Mouse (Mus musculus) limb, embryonic 13.5 days (tissue): ENCODE measurements around the gene Paxbp1. TPM values are rescaled to one million over a fixed set of nuclear protein-coding genes. Genes with fewer than 3 reads are reported as not detected.

Source experiments
- ATAC-seq: fragments of 200-750 bp; cut with Nextera tagmentation; 2 replicates; pipeline ENCODE4 v1.8.0; 2017; ENCODE audit warnings: low read depth, moderate number of reproducible peaks, moderate TSS enrichment; ENCODE audit not compliant: low FRiP score
- H3K27ac ChIP-seq: fragments of 300-500 bp; sonication (generic); 2 replicates; pipeline ENCODE4 v1.5.1; 2015; ENCODE audit warnings: inconsistent platforms, mild to moderate bottlenecking, moderate library complexity
- H3K27me3 ChIP-seq: fragments of 300-500 bp; sonication (generic); 2 replicates; pipeline ENCODE4 v1.6.1; 2015; ENCODE audit warnings: mild to moderate bottlenecking, inconsistent platforms
- H3K36me3 ChIP-seq: fragments of 300-500 bp; sonication (generic); 2 replicates; pipeline ENCODE4 v1.6.1; 2015; ENCODE audit warnings: inconsistent platforms, mild to moderate bottlenecking, moderate library complexity
- H3K4me1 ChIP-seq: fragments of 300-500 bp; sonication (generic); 2 replicates; pipeline ENCODE4 v1.6.1; 2015; ENCODE audit warnings: inconsistent platforms
- H3K4me2 ChIP-seq: fragments of 300-500 bp; sonication (generic); replicated peaks from 2 replicates; pipeline ENCODE4 v1.6.1; 2015; ENCODE audit warnings: inconsistent platforms, mild to moderate bottlenecking, moderate library complexity
- H3K4me3 ChIP-seq: fragments of 300-500 bp; sonication (generic); 2 replicates; pipeline ENCODE4 v1.5.1; 2015; ENCODE audit warnings: moderate library complexity, mild to moderate bottlenecking, inconsistent platforms
- H3K9ac ChIP-seq: fragments of 300-500 bp; sonication (generic); 2 replicates; pipeline ENCODE4 v1.6.1; 2015; ENCODE audit warnings: mild to moderate bottlenecking, inconsistent platforms
- H3K9me3 ChIP-seq: fragments of 300-500 bp; sonication (generic); 2 replicates; pipeline ENCODE4 v1.6.1; 2016; ENCODE audit warnings: inconsistent platforms
- WGBS: fragments of 180-500 bp; shearing (Covaris S2); methylation state at CpG from one replicate; pipeline ENCODE4 v1.1.7; 2015; 5-methylcytosine and 5-hydroxymethylcytosine counted together
- polyA plus RNA-seq: library from polyadenylated mRNA; unstranded; fragments of >200 nt; fragmentation: Nextera tagmentation; extraction: Ambion mirVana; gene quantifications from 2 replicates; pipeline ENCODE4 v1.2.1, GENCODE M21; 2015

Gene Paxbp1
- polyA plus RNA-seq, 1 experiment from 2014 or later = 72.3 TPM

GRCm38 (mm10) chr16:91043461-91044248 is 688 bp downstream of the Paxbp1 start:
- ATAC-seq = peak; percentile 68
- peak overlapping the region; percentile 97 for H3K27ac ChIP-seq
- H3K4me3 ChIP-seq = peak overlapping the region; percentile 98
- peaks cover 20% of the 10 kb centered on the region for H3K4me1 ChIP-seq
- no peaks in the 10 kb centered on the region for H3K9me3 ChIP-seq
- WGBS = under 1% methylated on average over 49 of the region's 63 CpGs
- peak overlapping the region; percentile 94 for H3K9ac ChIP-seq
- H3K27me3 ChIP-seq = no peaks in the 10 kb centered on the region
- H3K36me3 ChIP-seq = peaks cover 20% of the 10 kb centered on the region
- H3K4me2 ChIP-seq = peak overlapping the region; percentile 78

GRCm38 (mm10) chr16:91042640-91043039 is 1.7 kb downstream of the Paxbp1 start:
- Histone ChIP-seq H3K9ac (peak overlapping the region; percentile 69), H3K4me2 (peak overlapping the region; percentile 78), H3K27ac (no peak overlapping the region), H3K4me3 (peak overlapping the region; percentile 98), H3K9me3 (no peaks in the 10 kb centered on the region), H3K36me3 (peaks cover 30% of the 10 kb centered on the region), H3K27me3 (no peaks in the 10 kb centered on the region), H3K4me1 (peaks cover 20% of the 10 kb centered on the region)
- 66% methylated on average over 1 of the region's 1 CpGs for WGBS
- ATAC-seq = no peak

GRCm38 (mm10) chr16:91035866-91036265 is 8.5 kb downstream of the Paxbp1 start:
- Histone ChIP-seq H3K27me3 (no peaks in the 10 kb centered on the region), H3K4me1 (no peaks in the 10 kb centered on the region), H3K4me3 (no peak overlapping the region), H3K27ac (no peak overlapping the region), H3K36me3 (peaks cover 81% of the 10 kb centered on the region), H3K9ac (no peak overlapping the region), H3K9me3 (no peaks in the 10 kb centered on the region), H3K4me2 (no peak overlapping the region)
- 90% methylated on average over 10 of the region's 10 CpGs for WGBS
- no peak for ATAC-seq

DNA sequence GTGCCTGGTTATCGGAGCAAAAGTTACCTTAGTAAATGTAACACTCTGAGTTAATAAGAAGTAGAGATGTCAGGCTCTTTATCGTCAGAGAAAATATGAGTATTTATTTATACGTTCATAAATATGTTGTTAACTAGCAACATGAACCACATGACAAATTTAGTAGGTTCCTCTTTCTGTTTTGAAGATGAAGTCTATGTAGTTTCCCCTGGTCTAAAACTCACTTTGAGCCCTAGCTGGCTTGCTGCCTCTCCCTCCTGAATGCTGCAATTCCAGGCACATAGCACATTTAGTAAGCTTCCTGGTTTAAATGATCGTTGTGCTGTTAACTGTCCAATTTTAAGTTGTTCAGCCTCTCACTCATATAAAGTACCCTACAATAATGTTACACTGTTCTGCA is 13.6 kb downstream of the Paxbp1 start:
- H3K4me2 ChIP-seq = no peak overlapping the region
- H3K27ac ChIP-seq = no peak overlapping the region
- WGBS = 87% methylated on average over 4 of the region's 4 CpGs
- H3K4me1 ChIP-seq = no peaks in the 10 kb centered on the region
- no peaks in the 10 kb centered on the region for H3K9me3 ChIP-seq
- H3K9ac ChIP-seq = no peak overlapping the region
- H3K27me3 ChIP-seq = no peaks in the 10 kb centered on the region
- no peak overlapping the region for H3K4me3 ChIP-seq
- ATAC-seq = no peak
- H3K36me3 ChIP-seq = peaks cover 88% of the 10 kb centered on the region

- Histone ChIP-seq H3K36me3 (peaks cover 90% of the 10 kb centered on the region), H3K27ac (no peak overlapping the region), H3K9ac (no peak overlapping the region), H3K27me3 (no peaks in the 10 kb centered on the region), H3K4me3 (no peak overlapping the region), H3K9me3 (no peaks in the 10 kb centered on the region), H3K4me2 (no peak overlapping the region), H3K4me1 (no peaks in the 10 kb centered on the region)
- WGBS = 89% methylated on average over 2 of the region's 2 CpGs
- ATAC-seq = no peak
Measured at GRCm38 (mm10) chr16:91029901-91030300, 14.4 kb downstream of the Paxbp1 start.

DNA sequence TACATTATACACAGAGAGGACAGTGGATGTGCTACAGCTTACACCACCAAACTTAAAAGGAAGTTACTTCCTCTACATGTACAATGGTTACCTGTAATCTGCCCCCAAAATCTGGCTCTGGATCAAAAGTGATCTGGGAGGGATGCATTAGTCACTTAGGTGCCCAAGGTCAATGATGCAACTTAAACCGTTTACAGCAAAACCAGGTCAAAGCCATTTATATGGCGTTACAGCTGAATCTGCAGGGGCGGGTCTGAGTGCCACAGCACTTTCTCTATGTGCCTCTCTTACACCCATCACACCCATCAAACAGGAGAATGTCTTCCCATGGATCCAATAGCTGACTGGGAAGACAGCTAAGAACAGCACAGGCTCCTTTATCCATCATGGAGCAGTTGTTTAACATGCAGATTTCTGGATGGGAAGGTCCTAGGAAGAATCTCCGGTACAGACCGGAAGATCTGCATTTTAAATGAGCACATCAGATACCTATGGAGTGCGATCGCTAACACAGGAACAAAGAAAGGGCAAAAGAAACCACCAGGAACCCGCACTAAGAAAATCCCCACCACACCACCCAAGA is 15.1 kb downstream of the Paxbp1 start:
- 96% methylated on average over 8 of the region's 8 CpGs for WGBS

GRCm38 (mm10) chr16:91026290-91026689 is 18.1 kb downstream of the Paxbp1 start:
- no peaks in the 10 kb centered on the region for H3K4me1 ChIP-seq
- peaks cover 88% of the 10 kb centered on the region for H3K36me3 ChIP-seq
- 0 out of 2 replicates have a peak, but pooled peaks cover 4% of the 10 kb centered on the region for H3K9me3 ChIP-seq
- H3K4me3 ChIP-seq = no peak overlapping the region
- H3K4me2 ChIP-seq = no peak overlapping the region
- no peak for ATAC-seq
- no peak overlapping the region for H3K27ac ChIP-seq
- H3K9ac ChIP-seq = no peak overlapping the region
- H3K27me3 ChIP-seq = no peaks in the 10 kb centered on the region
- WGBS = 88% methylated on average over 4 of the region's 4 CpGs

More for the DNA sequence above, 15.1 kb downstream of the Paxbp1 start:
- Histone ChIP-seq H3K9me3 (no peaks in the 10 kb centered on the region), H3K9ac (no peak overlapping the region), H3K36me3 (peaks cover 91% of the 10 kb centered on the region), H3K27ac (no peak overlapping the region), H3K4me1 (no peaks in the 10 kb centered on the region), H3K4me3 (no peak overlapping the region), H3K27me3 (no peaks in the 10 kb centered on the region), H3K4me2 (no peak overlapping the region)
- ATAC-seq = no peak

GRCm38 (mm10) chr16:91023384-91023783 is 21.0 kb downstream of the Paxbp1 start:
- Histone ChIP-seq H3K4me3 (no peak overlapping the region), H3K27ac (no peak overlapping the region), H3K9me3 (0 out of 2 replicates have a peak, but pooled peaks cover 4% of the 10 kb centered on the region), H3K4me1 (no peaks in the 10 kb centered on the region), H3K36me3 (peaks cover 94% of the 10 kb centered on the region), H3K9ac (no peak overlapping the region), H3K27me3 (no peaks in the 10 kb centered on the region), H3K4me2 (no peak overlapping the region)
- ATAC-seq = no peak
- 86% methylated on average over 1 of the region's 1 CpGs for WGBS

DNA sequence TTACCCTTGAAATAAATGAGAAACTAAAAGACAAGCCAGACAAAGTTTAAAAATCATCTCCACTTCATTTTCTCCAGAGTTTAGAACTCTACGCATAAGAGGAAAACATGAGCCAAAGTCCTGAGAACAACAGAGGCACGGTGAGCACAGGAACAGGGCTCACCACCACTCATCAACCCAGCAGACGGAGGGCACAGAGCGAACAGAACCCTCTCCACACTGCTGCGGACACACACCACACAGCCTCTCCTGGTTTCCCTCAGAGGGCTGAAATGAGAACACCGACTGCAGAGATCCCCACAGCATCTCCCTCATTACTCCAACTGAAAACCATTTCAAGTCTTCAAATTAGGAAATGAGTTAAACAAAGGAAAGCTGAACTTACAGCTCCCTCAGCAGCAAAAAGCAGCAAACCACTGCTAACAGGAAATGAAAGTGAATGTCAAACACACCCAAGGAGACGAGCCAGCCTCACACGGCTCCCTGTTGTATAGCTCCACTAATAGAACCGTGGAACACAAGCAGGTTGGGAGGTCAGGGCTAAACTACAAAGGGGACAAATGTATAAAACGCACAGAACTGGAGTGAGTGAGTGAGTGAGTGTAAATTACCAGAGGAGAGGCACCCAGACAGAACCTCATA is 23.4 kb downstream of the Paxbp1 start:
- Histone ChIP-seq H3K9me3 (0 out of 2 replicates have a peak, but pooled peaks cover 4% of the 10 kb centered on the region), H3K4me2 (no peak overlapping the region), H3K27me3 (no peaks in the 10 kb centered on the region), H3K36me3 (peaks cover 89% of the 10 kb centered on the region), H3K27ac (no peak overlapping the region), H3K4me1 (no peaks in the 10 kb centered on the region), H3K4me3 (no peak overlapping the region), H3K9ac (no peak overlapping the region)
- no peak for ATAC-seq
- WGBS = 93% methylated on average over 10 of the region's 10 CpGs

GRCm38 (mm10) chr16:91019476-91019875 is 24.9 kb downstream of the Paxbp1 start:
- no peak overlapping the region for H3K27ac ChIP-seq
- no peaks in the 10 kb centered on the region for H3K4me1 ChIP-seq
- H3K9ac ChIP-seq = no peak overlapping the region
- H3K4me2 ChIP-seq = no peak overlapping the region
- no peak overlapping the region for H3K4me3 ChIP-seq
- H3K36me3 ChIP-seq = peaks cover 86% of the 10 kb centered on the region
- no peaks in the 10 kb centered on the region for H3K27me3 ChIP-seq
- ATAC-seq = no peak
- H3K9me3 ChIP-seq = 0 out of 2 replicates have a peak, but pooled peaks cover 4% of the 10 kb centered on the region
- 97% methylated on average over 4 of the region's 4 CpGs for whole genome bisulfite sequencing

GRCm38 (mm10) chr16:91015761-91016160 is 28.6 kb downstream of the Paxbp1 start:
- Histone ChIP-seq H3K36me3 (peaks cover 65% of the 10 kb centered on the region), H3K4me3 (no peak overlapping the region), H3K9ac (no peak overlapping the region), H3K4me2 (no peak overlapping the region), H3K4me1 (peaks cover 7% of the 10 kb centered on the region; the same call in 1 of the 2 replicates), H3K27me3 (no peaks in the 10 kb centered on the region), H3K9me3 (no peaks in the 10 kb centered on the region), H3K27ac (no peak overlapping the region)
- ATAC-seq = no peak
- WGBS = 90% methylated on average over 4 of the region's 4 CpGs

DNA sequence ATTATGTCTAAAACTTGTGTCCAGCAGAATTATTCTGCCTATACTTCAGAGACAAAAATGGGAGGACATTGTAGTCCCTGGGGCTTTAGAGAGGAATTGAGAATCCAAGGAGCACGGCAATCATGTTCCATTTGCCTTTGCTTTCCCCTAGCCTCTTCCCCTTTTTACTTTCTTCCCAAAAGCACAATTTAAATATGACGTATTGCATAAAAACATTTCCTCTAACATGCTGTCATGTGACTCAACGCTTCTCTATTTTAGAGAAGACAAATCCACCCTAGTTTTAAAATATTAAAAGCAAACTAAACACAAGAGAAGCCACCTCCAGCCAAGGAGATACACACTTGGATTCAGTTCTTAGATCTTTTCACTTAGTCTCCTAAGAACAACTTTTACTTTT is 32.5 kb downstream of the Paxbp1 start:
- Histone ChIP-seq H3K9me3 (no peaks in the 10 kb centered on the region), H3K4me1 (peaks cover 16% of the 10 kb centered on the region), H3K27ac (peak overlapping the region; percentile 83; the same call in 1 of the 2 replicates), H3K4me3 (peak overlapping the region; percentile 91), H3K27me3 (no peaks in the 10 kb centered on the region), H3K36me3 (peaks cover 32% of the 10 kb centered on the region), H3K4me2 (peak overlapping the region; percentile 90), H3K9ac (peak overlapping the region; percentile 84; the same call in 1 of the 2 replicates)
- WGBS = 41% methylated on average over 3 of the region's 3 CpGs
- no peak for ATAC-seq
